8 mouse cellular contexts compared by ENCODE assay signal in the genomic region with DNA sequence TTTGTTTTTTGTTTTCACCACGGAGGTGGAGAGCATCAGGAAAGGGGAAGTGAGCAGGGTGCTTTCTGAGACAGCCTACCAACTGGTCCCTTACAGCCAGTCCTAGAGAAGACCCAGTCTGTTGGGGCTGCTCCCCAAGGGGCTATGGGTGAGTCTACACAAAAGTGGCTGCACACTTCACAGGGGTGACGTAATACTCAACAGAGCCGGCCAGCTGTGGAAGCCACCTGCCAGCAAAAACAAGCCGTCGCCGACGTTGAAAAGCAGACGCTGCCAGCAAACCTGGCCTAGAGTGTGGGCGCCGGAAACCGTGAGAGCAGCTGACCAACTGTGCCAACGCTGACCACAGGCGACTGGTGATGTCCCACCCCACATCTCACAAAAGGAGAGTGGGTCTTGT. TPM values are rescaled to one million over a fixed set of nuclear protein-coding genes. Genes with fewer than 3 reads are reported as not detected.
A peak's percentile ranks its signal among the peaks of the same experiment; 100 is the strongest.
DNase-seq lines count a peak whose midpoint lies in the region; ATAC-seq and TF ChIP-seq lines count a peak whose summit lies in the region.

No protein-coding gene starts in this region.

- peak; percentile 59 for TF ChIP-seq POLR2A in thymus, adult 2 months (IDR thresholded peaks at IDR 0.05; ENCODE audit: control insufficient read depth, extremely low read depth, insufficient read depth, low read length, poor library complexity)

- no peaks in the 10 kb centered on the region for H3K36me3 ChIP-seq in forebrain, embryonic 14.5 days (ENCODE audit: control insufficient read depth, insufficient read depth, low read length)
- H3K36me3 ChIP-seq in forebrain, postnatal 0 days (ENCODE audit: insufficient read depth): no peaks in the 10 kb centered on the region
- H3K36me3 ChIP-seq in intestine, embryonic 16.5 days (ENCODE audit: control insufficient read depth, insufficient read depth, low read length): no peaks in the 10 kb centered on the region
- H3K36me3 ChIP-seq in thymus, adult 2 months (ENCODE audit: control insufficient read depth, insufficient read depth, low read length): no peaks in the 10 kb centered on the region

- no peak overlapping the region for H3K4me3 ChIP-seq in forebrain, embryonic 14.5 days (ENCODE audit: low read depth, low read length)
- no peak overlapping the region for H3K4me3 ChIP-seq in forebrain, postnatal 0 days (ENCODE audit: low read depth, low read length)
- H3K4me3 ChIP-seq in intestine, embryonic 16.5 days (ENCODE audit: low read length): no peak overlapping the region
- peak overlapping the region; percentile 47 for H3K4me3 ChIP-seq in thymus, adult 2 months (ENCODE audit: control insufficient read depth, insufficient read depth, low read length)

- peak overlapping the region; percentile 25; the same call in 1 of the 2 replicates for H3K9ac ChIP-seq in forebrain, embryonic 14.5 days (ENCODE audit: low read length)
- H3K9ac ChIP-seq in forebrain, postnatal 0 days: no peak overlapping the region
- H3K9ac ChIP-seq in intestine, embryonic 16.5 days (ENCODE audit: low read depth, low read length): no peak overlapping the region

- H3K9me3 ChIP-seq in forebrain, embryonic 14.5 days (replicated peaks; ENCODE audit: control insufficient read depth, low read length): no peaks in the 10 kb centered on the region
- H3K9me3 ChIP-seq in forebrain, postnatal 0 days (ENCODE audit: low read length): no peaks in the 10 kb centered on the region
- no peaks in the 10 kb centered on the region for H3K9me3 ChIP-seq in intestine, embryonic 16.5 days (ENCODE audit: control insufficient read depth, low read length)

- intact Hi-C loops in gastrocnemius, postnatal 14 days (cut with DNase I; ENCODE audit: low total_unique reads): no loop called here

- WGBS in forebrain, embryonic 14.5 days: 44% methylated on average over 13 of the region's 13 CpGs
- 33% methylated on average over 13 of the region's 13 CpGs for WGBS in forebrain, postnatal 0 days
- WGBS in intestine, embryonic 16.5 days: 54% methylated on average over 13 of the region's 13 CpGs
- under 1% methylated on average over 13 of the region's 13 CpGs for WGBS in thymus, adult 2 months

- H3K4me1 ChIP-seq in forebrain, embryonic 14.5 days (ENCODE audit: control insufficient read depth, insufficient read depth, low read length): peaks cover 4% of the 10 kb centered on the region
- H3K4me1 ChIP-seq in forebrain, postnatal 0 days (ENCODE audit: insufficient read depth): peaks cover 14% of the 10 kb centered on the region; the same call in 1 of the 2 replicates
- H3K4me1 ChIP-seq in intestine, embryonic 16.5 days (ENCODE audit: control insufficient read depth, insufficient read depth, low read length): peaks cover 27% of the 10 kb centered on the region
- H3K4me1 ChIP-seq in thymus, adult 2 months (replicated peaks; ENCODE audit: control insufficient read depth, insufficient read depth, low read length): peaks cover 51% of the 10 kb centered on the region

- H3K4me2 ChIP-seq in forebrain, embryonic 14.5 days (ENCODE audit: low read length): no peak overlapping the region
- H3K4me2 ChIP-seq in forebrain, postnatal 0 days (ENCODE audit: low read depth): no peak overlapping the region
- H3K4me2 ChIP-seq in intestine, embryonic 16.5 days (ENCODE audit: low read depth, low read length): peak overlapping the region; percentile 11

- peak; percentile 22; the same call in 1 of the 2 replicates for ATAC-seq in forebrain, embryonic 14.5 days
- ATAC-seq in forebrain, postnatal 0 days: no peak
- ATAC-seq in intestine, embryonic 16.5 days: no peak
- peak; percentile 50 for ATAC-seq in megakaryocyte, adult 5-6 weeks (ENCODE audit: poor library complexity, severe bottlenecking)

- peak; percentile 35 for DNase-seq in forebrain, embryonic 14.5 days (ENCODE audit: low spot score)
- DNase-seq in forebrain, postnatal 0 days: no peak
- DNase-seq in CD4-positive helper T cell, adult 2 months (ENCODE audit: low read depth, low spot score): peak; percentile 51
- DNase-seq in gastrocnemius, postnatal 14 days: peak; percentile 58
- DNase-seq in thymus, adult 2 months: peak; percentile 81
- DNase-seq in ovary, adult 18-20 months (ENCODE audit: low spot score): no peak

- no peak overlapping the region for H3K27ac ChIP-seq in forebrain, embryonic 14.5 days (ENCODE audit: low read depth, low read length)
- H3K27ac ChIP-seq in forebrain, postnatal 0 days (ENCODE audit: low read depth, low read length): no peak overlapping the region
- H3K27ac ChIP-seq in intestine, embryonic 16.5 days (ENCODE audit: low read length): peak overlapping the region; percentile 49
- H3K27ac ChIP-seq in thymus, adult 2 months (ENCODE audit: control insufficient read depth, insufficient read depth, low read length): peak overlapping the region; percentile 99

- no peak for TF ChIP-seq CTCF in forebrain, postnatal 0 days (IDR thresholded peaks at IDR 0.05; ENCODE audit: low read depth)
- TF ChIP-seq CTCF in thymus, adult 2 months (IDR thresholded peaks at IDR 0.05; ENCODE audit: borderline replicate concordance, control insufficient read depth, extremely low read depth, insufficient read depth, low read length, poor library complexity): no peak

- H3K27me3 ChIP-seq in forebrain, embryonic 14.5 days (replicated peaks; ENCODE audit: control insufficient read depth, insufficient read depth, low read length): no peaks in the 10 kb centered on the region
- H3K27me3 ChIP-seq in forebrain, postnatal 0 days (ENCODE audit: insufficient read depth, low read length): no peaks in the 10 kb centered on the region
- no peaks in the 10 kb centered on the region for H3K27me3 ChIP-seq in intestine, embryonic 16.5 days (replicated peaks; ENCODE audit: control insufficient read depth, insufficient read depth, low read length)
- no peaks in the 10 kb centered on the region for H3K27me3 ChIP-seq in thymus, adult 2 months (ENCODE audit: control insufficient read depth, insufficient read depth, low read length)

RNA-seq across cellular contexts. Expression of a gene that starts 3.3 kb away (rescaled TPM):
- 20.8 and 21.3 TPM in 2 replicates for polyA plus RNA-seq in forebrain, embryonic 14.5 days (2014; fragmentation: Nextera tagmentation; extraction: Ambion mirVana)
- 31.7 and 32.9 TPM in 2 replicates for total RNA-seq in forebrain, postnatal 0 days (2014; rRNA removed)
- 14.5 and 18.0 TPM in 2 replicates for polyA plus RNA-seq in forebrain, postnatal 0 days (2015; fragmentation: Nextera tagmentation; extraction: Ambion mirVana)
- total RNA-seq in gastrocnemius, postnatal 14 days (2021): 1 to 10 TPM; 6.5 to 7.4 TPM
- polyA plus RNA-seq in intestine, embryonic 16.5 days (2015; fragmentation: Nextera tagmentation; extraction: Ambion mirVana): 7.9 and 8.0 TPM in 2 replicates
- total RNA-seq in megakaryocyte, adult 5-6 weeks (2015): 22.7 and 24.4 TPM in 2 replicates
- total RNA-seq in megakaryocyte, adult 5-6 weeks (2017): 35.4 and 41.2 TPM in 2 replicates
- 178 and 180 TPM in 2 replicates for polyA plus RNA-seq in thymus, adult 2 months (2012; rRNA removed)

RNA-seq across cellular contexts. Expression of a gene that starts 31.6 kb away (rescaled TPM):
- polyA plus RNA-seq in forebrain, embryonic 14.5 days (2014; fragmentation: Nextera tagmentation; extraction: Ambion mirVana): 8.0 and 9.4 TPM in 2 replicates
- 20.5 and 22.1 TPM in 2 replicates for total RNA-seq in forebrain, postnatal 0 days (2014; rRNA removed)
- 12.1 and 13.1 TPM in 2 replicates for polyA plus RNA-seq in forebrain, postnatal 0 days (2015; fragmentation: Nextera tagmentation; extraction: Ambion mirVana)
- total RNA-seq in gastrocnemius, postnatal 14 days (2021): 10 to 100 TPM; 10.4 to 11.9 TPM
- polyA plus RNA-seq in intestine, embryonic 16.5 days (2015; fragmentation: Nextera tagmentation; extraction: Ambion mirVana): 12.5 and 13.7 TPM in 2 replicates
- total RNA-seq in megakaryocyte, adult 5-6 weeks (2015): 12.9 and 13.3 TPM in 2 replicates
- total RNA-seq in megakaryocyte, adult 5-6 weeks (2017): 19.0 and 24.1 TPM in 2 replicates
- 53.1 and 56.5 TPM in 2 replicates for polyA plus RNA-seq in thymus, adult 2 months (2012; rRNA removed)

Comparison
In these comparisons a context has a peak if more than half of its experiments do, and no peak if none do; other contexts are left out.
1. ATAC-seq: peak in forebrain, embryonic 14.5 days (single experiment) and megakaryocyte, adult 5-6 weeks (single experiment); none in forebrain, postnatal 0 days (single experiment) and intestine, embryonic 16.5 days (single experiment).
2. DNase-seq: peak in forebrain, embryonic 14.5 days (single experiment), CD4-positive helper T cell, adult 2 months (single experiment), gastrocnemius, postnatal 14 days (single experiment) and thymus, adult 2 months (single experiment); none in forebrain, postnatal 0 days (single experiment) and ovary, adult 18-20 months (single experiment).
3. H3K27ac ChIP-seq: peak in intestine, embryonic 16.5 days (single experiment) and thymus, adult 2 months (single experiment); none in forebrain, embryonic 14.5 days (single experiment) and forebrain, postnatal 0 days (single experiment).